Mouse (Mus musculus): ENCODE data around the gene Zfp472. TPM values are rescaled to one million over a fixed set of nuclear protein-coding genes. Genes with fewer than 3 reads are reported as not detected.
"Not testable (repeated sequence)": the region's sequence is repeated elsewhere in the genome, so short reads cannot be mapped to it uniquely, and the experiment has no call there.

Gene Zfp472
- total RNA-seq, 2 experiments from 2014 or later = 0.87 to 1.1 TPM

DNA sequence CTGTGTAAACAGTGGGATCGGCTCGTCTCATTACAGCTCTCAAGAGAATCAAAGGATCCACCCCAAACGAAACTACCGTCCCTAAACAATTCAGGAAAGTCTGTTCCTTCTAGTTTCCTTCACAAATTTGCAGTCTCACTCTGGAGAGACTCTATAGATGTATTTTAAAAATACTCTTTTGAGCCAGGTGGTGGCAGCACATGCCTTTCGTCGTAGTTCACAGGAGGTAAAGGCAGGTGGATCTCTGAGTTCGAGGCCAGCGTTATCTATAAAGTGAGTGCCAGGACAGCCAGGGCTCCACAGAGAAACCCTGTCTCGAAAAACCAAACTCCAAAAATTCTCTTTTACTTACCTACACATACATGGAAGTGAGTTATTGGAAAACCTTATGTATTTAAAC lies 42.7 kb downstream of the Zfp472 start:
- no peak for DNase-seq

DNA sequence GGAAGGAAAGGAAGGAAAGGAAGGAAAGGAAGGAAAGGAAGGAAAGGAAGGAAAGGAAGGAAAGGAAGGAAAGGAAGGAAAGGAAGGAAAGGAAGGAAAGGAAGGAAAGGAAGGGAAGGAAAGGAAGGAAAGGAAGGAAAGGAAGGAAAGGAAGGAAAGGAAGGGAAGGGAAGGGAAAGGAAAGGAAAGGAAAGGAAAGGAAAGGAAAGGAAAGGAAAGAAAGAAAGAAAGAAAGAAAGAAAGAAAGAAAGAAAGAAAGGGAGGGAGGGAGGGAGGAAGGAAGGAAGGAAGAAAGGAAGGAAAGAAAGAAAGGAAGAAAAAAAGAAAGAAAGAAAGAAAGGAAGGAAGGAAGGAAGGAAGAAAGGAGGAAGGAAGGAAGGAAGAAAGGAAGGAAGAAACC lies 54.8 kb downstream of the Zfp472 start:
- not testable (repeated sequence) for DNase-seq

Other genes with a start within 250 kb of the Zfp472 start
- gene Zfp871, start 177.5 kb upstream of the Zfp472 start, total RNA-seq (2021) = 10 to 100 TPM; 16.5 to 17.9 TPM
- under 1 TPM; 0.23 to 0.32 TPM for gene Zfp811, start 155.9 kb upstream of the Zfp472 start, total RNA-seq (2021)
- 1 to 10 TPM; 5.3 to 5.4 TPM for gene Zfp799, start 135.6 kb upstream of the Zfp472 start, total RNA-seq (2021)
- 1 to 10 TPM; 6.1 to 7.2 TPM for gene Zfp870, start 74.2 kb upstream of the Zfp472 start, total RNA-seq (2021)
- under 1 TPM; 0.18 to 0.29 TPM for gene Cyp4f14, start 48.5 kb upstream of the Zfp472 start, total RNA-seq (2021)
- 1 to 10 TPM; 7.8 to 8.2 TPM for gene Cyp4f13, start 18.4 kb upstream of the Zfp472 start, total RNA-seq (2021)
- 1 to 10 TPM; 3.4 to 4.6 TPM for gene Zfp952, start 27.3 kb downstream of the Zfp472 start, total RNA-seq (2021)
- gene Zfp763, start 67.6 kb downstream of the Zfp472 start, total RNA-seq (2021) = 1 to 10 TPM; 1.7 to 2.8 TPM
- not detected for gene 4921501E09Rik, start 102.2 kb downstream of the Zfp472 start, total RNA-seq (2021)
- gene Zfp563, start 123.5 kb downstream of the Zfp472 start, total RNA-seq (2021) = 1 to 10 TPM; 3.2 to 3.9 TPM
- under 1 TPM; 0.16 to 0.41 TPM for gene Morc2b, start 173.9 kb downstream of the Zfp472 start, total RNA-seq (2021)
- gene Olfr55, start 202.6 kb downstream of the Zfp472 start, total RNA-seq (2021) = not detected
- gene Olfr239, start 225.5 kb downstream of the Zfp472 start, total RNA-seq (2021) = not detected